Mouse (Mus musculus) kidney, postnatal 0 days (tissue): ENCODE data around the gene Inha. TPM values are rescaled to one million over a fixed set of nuclear protein-coding genes. Genes with fewer than 3 reads are reported as not detected.

Experiments
- ATAC-seq: fragments of 200-750 bp; cut with Nextera tagmentation; replicated peaks from 2 replicates; pipeline ENCODE4 v1.8.0; 2017; ENCODE audit warnings: low read depth, moderate number of reproducible peaks, moderate TSS enrichment, moderate library complexity; ENCODE audit not compliant: low FRiP score
- DNase-seq: peaks from one replicate; pipeline ENCODE4 v3.0.0-alpha.2; 2016; ENCODE audit warnings: low spot score
- H3K27ac ChIP-seq: fragments of 300-500 bp; sonication (generic); 2 replicates; pipeline ENCODE4 v1.5.1; 2014; ENCODE audit warnings: mild to moderate bottlenecking
- H3K27me3 ChIP-seq: fragments of 300-500 bp; sonication (generic); 2 replicates; pipeline ENCODE4 v1.6.1; 2014; ENCODE audit warnings: low read length, mixed read lengths; ENCODE audit not compliant: insufficient read depth
- H3K36me3 ChIP-seq: fragments of 300-500 bp; sonication (generic); 2 replicates; pipeline ENCODE4 v1.6.1; 2014; ENCODE audit warnings: low read length, mixed read lengths; ENCODE audit not compliant: insufficient read depth
- H3K4me1 ChIP-seq: fragments of 300-500 bp; sonication (generic); replicated peaks from 2 replicates; pipeline ENCODE4 v1.6.1; 2014; ENCODE audit warnings: antibody characterized with exemption, low read length, mixed read lengths; ENCODE audit not compliant: insufficient read depth
- H3K4me2 ChIP-seq: fragments of 300-500 bp; sonication (generic); 2 replicates; pipeline ENCODE4 v1.6.1; 2014; ENCODE audit warnings: mild to moderate bottlenecking, low read length, moderate library complexity, mixed read lengths
- H3K4me3 ChIP-seq: fragments of 300-500 bp; sonication (generic); replicated peaks from 2 replicates; pipeline ENCODE4 v1.5.1; 2014; ENCODE audit warnings: low read depth, low read length
- H3K9ac ChIP-seq: fragments of 300-500 bp; sonication (generic); 2 replicates; pipeline ENCODE4 v1.6.1; 2014; ENCODE audit warnings: low read depth, low read length
- H3K9me3 ChIP-seq: fragments of 300-500 bp; sonication (generic); replicated peaks from 2 replicates; pipeline ENCODE4 v1.6.1; 2016; ENCODE audit warnings: low read length, inconsistent platforms, mixed read lengths
- CTCF ChIP-seq: IDR thresholded peaks from 2 replicates; pipeline ENCODE4 v1.5.1; 2016; ENCODE audit warnings: antibody characterized with exemption, low read depth, mild to moderate bottlenecking, moderate library complexity
- WGBS: fragments of 180-500 bp; shearing (Covaris S2); extraction: QIAGEN DNeasy Blood & Tissue Kit; methylation state at CpG from one replicate; pipeline ENCODE4 v1.1.7; 2014; 5-methylcytosine and 5-hydroxymethylcytosine counted together
- polyA plus RNA-seq: library from polyadenylated mRNA; unstranded; fragments of >200 nt; fragmentation: Nextera tagmentation; extraction: Ambion mirVana; gene quantifications from 2 replicates; pipeline ENCODE4 v1.2.1, GENCODE M21; 2015

The Inha gene
- polyA plus RNA-seq, 1 experiment from 2014 or later, result 3.5 TPM

DNA sequence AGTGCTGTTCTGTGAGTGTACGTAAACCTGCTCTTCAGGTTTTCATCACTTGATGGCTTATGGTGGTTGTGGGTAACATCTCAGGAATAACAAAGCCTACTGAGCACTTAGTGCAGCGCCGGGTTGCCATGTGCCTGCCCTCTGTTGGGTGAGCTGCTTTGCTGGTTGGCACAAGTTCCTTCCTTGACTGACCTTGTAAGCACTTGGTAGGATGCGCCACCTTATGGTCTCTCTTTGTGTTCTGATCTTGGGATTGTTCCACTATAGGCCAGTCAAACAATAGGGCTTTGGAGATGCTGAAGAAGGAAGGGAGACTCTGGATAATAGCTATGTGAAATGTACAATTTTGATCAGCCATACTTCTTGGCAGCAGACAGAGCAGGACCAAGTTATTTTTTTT lies 23.7 kb downstream of the Inha start:
- TF ChIP-seq CTCF, result peak; percentile 48
- Histone ChIP-seq H3K27ac (no peak overlapping the region), H3K4me2 (no peak overlapping the region), H3K4me3 (no peak overlapping the region), H3K9me3 (no peaks in the 10 kb centered on the region), H3K9ac (no peak overlapping the region), H3K4me1 (no peaks in the 10 kb centered on the region), H3K36me3 (peaks cover 45% of the 10 kb centered on the region), H3K27me3 (no peaks in the 10 kb centered on the region)
- ATAC-seq (no peak), DNase-seq (no peak)
- 86% methylated on average over 4 of the region's 4 CpGs for WGBS

DNA sequence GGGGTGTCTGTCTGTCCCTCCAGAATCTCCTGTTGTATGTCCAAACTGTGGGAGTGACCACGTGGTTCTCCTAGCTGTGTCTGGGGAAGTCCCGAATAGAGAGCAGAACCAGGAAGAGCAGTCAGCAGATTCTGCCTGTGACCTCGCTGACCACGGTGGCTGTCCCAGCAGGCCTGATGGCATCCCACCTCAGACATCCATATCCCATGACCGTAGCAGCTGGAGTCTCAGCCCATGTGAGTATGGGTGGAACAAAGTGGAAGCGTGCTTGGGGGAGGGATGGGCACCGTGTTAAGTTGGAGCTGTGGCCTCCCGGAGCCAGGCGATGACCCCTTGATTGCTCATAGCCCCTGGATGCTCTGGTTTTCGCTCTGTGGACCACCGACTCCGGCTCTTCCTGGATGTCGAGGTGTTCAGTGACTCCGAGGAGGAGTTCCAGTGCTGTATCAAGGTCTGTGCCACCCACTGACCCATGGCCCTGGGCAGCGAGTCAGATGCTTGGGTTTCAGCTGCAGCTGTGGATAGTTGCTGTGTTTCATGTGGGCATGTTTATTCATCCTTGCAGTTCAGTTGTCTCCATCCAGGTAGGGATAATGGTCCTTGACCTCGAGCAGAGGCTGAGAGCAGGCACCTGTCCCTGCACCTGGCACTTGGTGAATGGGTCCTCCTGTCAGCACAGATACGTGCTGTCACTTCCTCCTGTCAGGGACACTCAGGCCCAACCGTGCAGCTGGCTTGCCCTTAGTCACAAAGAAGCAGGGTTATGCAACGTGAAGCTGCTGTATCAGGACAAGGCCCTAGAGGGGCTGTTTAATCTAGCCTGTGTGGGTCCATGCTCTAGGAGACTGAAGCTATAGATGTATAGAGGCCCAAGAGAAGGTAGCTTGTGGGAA lies 25.6 kb downstream of the Inha start:
- H3K27ac ChIP-seq, result no peak overlapping the region
- H3K4me2 ChIP-seq, result no peak overlapping the region
- 61% methylated on average over 19 of the region's 19 CpGs for WGBS
- DNase-seq (peak; percentile 46), ATAC-seq (peak; percentile 54; the same call in 1 of the 2 replicates)
- no peaks in the 10 kb centered on the region for H3K27me3 ChIP-seq
- H3K36me3 ChIP-seq, result peaks cover 43% of the 10 kb centered on the region; the same call in 1 of the 2 replicates
- no peaks in the 10 kb centered on the region for H3K9me3 ChIP-seq
- no peaks in the 10 kb centered on the region for H3K4me1 ChIP-seq
- no peak overlapping the region for H3K9ac ChIP-seq
- TF ChIP-seq CTCF, result no peak
- no peak overlapping the region for H3K4me3 ChIP-seq

DNA sequence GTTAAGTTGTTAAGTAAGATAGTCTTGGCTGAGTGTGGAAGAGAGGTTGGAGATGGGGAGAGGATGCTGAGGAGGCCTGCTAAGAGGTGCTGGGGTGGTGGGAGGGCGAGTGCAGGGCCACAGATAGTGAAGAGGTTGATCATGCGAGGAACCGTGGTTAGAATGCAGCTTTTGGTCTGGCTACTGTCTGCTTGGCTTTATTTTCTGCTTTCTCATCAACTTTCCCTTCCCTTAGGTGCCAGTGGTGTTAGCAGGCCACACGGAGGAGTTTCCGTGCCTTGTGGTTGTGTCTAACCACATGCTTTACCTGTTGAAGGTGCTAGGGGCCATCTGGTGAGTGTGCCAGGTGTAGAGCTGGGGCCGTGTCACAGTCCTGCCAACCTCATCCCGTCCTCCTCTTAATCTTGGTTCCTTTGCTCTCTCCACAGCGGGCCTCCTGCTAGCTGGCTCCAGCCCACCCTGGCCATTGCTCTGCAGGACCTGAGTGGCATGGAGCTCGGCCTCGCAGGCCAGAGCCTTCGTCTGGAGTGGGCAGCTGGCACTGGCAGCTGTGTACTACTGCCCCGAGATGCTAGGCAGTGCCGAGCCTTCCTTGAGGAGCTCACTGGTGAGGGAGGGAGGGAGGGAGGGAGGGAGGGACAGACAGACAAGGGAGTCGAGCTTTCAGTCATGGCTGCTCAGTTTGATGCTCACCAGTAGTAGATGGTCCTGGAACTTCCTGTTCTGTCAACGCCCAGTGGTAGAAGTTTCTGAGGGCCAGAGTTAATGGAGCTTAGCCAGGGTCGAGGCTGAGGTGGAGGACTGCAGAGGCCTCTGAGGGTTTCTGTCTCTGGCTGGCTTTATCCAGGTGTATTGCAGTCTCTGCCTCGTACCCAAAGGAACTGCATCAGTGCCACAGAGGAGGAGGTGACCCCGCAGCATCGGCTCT lies 26.7 kb downstream of the Inha start:
- Histone ChIP-seq H3K36me3 (peaks cover 39% of the 10 kb centered on the region; the same call in 1 of the 2 replicates), H3K27ac (no peak overlapping the region)
- WGBS, result 65% methylated on average over 19 of the region's 19 CpGs

DNA sequence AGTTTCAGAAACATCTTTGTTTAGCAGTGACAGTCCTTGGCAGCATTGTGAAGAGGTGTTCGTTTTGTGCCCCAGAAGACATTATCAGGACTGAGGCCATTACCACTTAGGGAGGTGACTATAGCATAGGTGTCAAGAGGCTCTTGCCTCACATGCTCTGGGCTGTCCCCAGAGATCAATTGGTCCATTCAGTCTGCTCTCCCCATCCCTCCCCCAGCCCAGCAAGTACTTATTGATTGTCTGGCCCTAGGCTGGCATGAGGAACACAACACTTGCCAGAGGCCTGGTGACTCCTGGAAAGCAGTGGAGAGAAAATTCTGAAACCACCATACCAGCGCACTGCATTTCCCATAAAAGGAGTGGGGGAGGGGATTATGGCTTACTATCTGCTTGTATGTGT lies 30.7 kb downstream of the Inha start:
- TF ChIP-seq CTCF, result no peak
- H3K36me3 ChIP-seq, result peaks cover 24% of the 10 kb centered on the region; the same call in 1 of the 2 replicates
- H3K4me2 ChIP-seq, result no peak overlapping the region
- no peak for DNase-seq
- 57% methylated on average over 2 of the region's 2 CpGs for whole genome bisulfite sequencing
- no peaks in the 10 kb centered on the region for H3K9me3 ChIP-seq
- ATAC-seq, result no peak
- no peak overlapping the region for H3K9ac ChIP-seq
- no peak overlapping the region for H3K4me3 ChIP-seq
- H3K27ac ChIP-seq, result no peak overlapping the region
- no peaks in the 10 kb centered on the region for H3K4me1 ChIP-seq
- no peaks in the 10 kb centered on the region for H3K27me3 ChIP-seq

More for the DNA sequence above, 26.7 kb downstream of the Inha start:
- DNase-seq (peak; percentile 24), ATAC-seq (0 out of 2 replicates have a peak, but pooled peaks have one; percentile 22)
- TF ChIP-seq CTCF, result no peak
- Histone ChIP-seq H3K9me3 (no peaks in the 10 kb centered on the region), H3K4me2 (no peak overlapping the region), H3K9ac (no peak overlapping the region), H3K27me3 (no peaks in the 10 kb centered on the region), H3K4me3 (no peak overlapping the region), H3K4me1 (no peaks in the 10 kb centered on the region)

DNA sequence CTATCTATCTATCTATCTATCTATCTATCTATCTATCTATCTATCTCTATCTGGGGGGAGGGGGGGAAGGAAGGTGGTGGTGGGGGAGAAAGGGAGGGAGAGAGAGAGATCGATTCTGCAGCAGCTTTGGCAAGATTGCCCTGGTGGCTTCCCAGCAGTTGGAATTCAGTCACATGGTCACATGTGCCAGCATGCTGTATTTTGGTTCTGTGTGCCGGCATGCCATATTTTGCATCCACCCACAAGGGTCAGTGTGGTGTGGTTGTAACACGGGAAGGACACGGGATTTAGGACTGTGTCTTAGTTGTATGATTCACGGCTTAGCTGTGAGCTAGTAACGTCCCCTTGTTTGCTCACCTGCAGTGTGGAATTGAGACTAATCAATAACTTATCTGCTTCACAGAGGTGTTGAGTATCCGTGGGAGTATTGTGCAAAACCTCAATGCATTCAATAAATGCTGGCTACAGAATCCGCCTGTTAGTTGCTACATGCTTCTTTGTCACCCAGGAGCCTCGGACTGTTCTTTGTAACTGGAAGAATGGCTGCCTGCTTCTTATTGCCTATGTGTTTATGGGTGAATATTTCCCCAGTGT lies 31.8 kb downstream of the Inha start:
- H3K4me2 ChIP-seq, result no peak overlapping the region
- H3K27ac ChIP-seq, result no peak overlapping the region
- TF ChIP-seq CTCF, result no peak
- H3K27me3 ChIP-seq, result no peaks in the 10 kb centered on the region
- no peak for DNase-seq
- H3K4me3 ChIP-seq, result no peak overlapping the region
- peaks cover 22% of the 10 kb centered on the region; the same call in 1 of the 2 replicates for H3K36me3 ChIP-seq
- H3K4me1 ChIP-seq, result no peaks in the 10 kb centered on the region
- H3K9me3 ChIP-seq, result no peaks in the 10 kb centered on the region
- whole genome bisulfite sequencing, result 60% methylated on average over 9 of the region's 9 CpGs
- no peak for ATAC-seq
- H3K9ac ChIP-seq, result no peak overlapping the region

DNA sequence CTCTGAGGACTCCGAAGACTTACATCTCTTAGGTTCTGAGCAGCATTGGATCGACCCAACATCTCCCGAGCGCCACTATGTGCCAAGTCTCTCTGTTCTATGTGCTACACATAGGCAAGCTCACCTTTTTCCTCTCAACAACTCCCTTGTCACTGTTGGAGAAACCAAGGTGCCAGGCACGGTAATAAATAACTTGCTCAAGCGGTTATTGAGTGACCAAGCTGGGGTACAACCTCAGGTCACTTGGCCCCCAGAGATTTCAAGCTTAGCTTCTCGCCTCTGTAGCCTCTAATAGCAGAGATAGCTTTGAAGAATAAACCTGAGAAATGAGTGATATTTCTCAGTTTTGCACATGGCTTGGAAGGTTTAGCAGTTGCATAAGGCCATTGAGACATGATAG lies 34.6 kb downstream of the Inha start:
- ATAC-seq (no peak), DNase-seq (no peak)
- Histone ChIP-seq H3K27me3 (no peaks in the 10 kb centered on the region), H3K4me1 (peaks cover 4% of the 10 kb centered on the region; the same call in 1 of the 2 replicates), H3K4me3 (no peak overlapping the region), H3K9ac (no peak overlapping the region), H3K9me3 (no peaks in the 10 kb centered on the region), H3K36me3 (peaks cover under 1% of the 10 kb centered on the region; the same call in 1 of the 2 replicates), H3K4me2 (no peak overlapping the region), H3K27ac (no peak overlapping the region)
- TF ChIP-seq CTCF, result no peak
- 85% methylated on average over 7 of the region's 7 CpGs for WGBS
